Mouse (Mus musculus): ENCODE measurements at regions not wholly inside any gene's neighbourhood (a gene's known extent, or its start where the extent isn't known, plus 50 kb on each side); places are given as distances from the start of the nearest gene placed in this dataset.

DNA sequence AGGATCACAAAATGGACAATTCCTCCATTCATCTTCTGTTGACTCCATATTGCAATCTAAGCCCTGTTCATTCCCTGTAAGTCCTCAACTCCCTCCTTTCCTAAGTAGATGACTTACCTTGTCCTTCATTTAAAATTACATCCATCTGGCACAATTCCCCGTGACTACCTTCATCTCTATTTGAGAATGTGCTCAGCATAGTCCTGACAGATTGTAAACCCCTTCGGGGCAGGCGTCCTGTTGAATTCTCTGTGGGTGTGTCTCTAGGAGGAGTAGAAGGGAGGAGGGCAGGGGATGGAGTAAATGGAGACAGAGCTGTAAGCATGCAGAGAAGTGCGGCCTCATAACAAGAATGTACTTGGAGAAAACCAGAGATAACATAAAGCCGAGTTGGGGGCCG, 79.1 kb upstream of the Astn2 start:
- H3K4me1 ChIP-seq (ENCODE audit: control insufficient read depth in 1 of 2, insufficient read depth in 2 of 2, low read length in 2 of 2), result no peaks in the 10 kb centered on the region
- H3K4me3 ChIP-seq (ENCODE audit: control insufficient read depth in 1 of 2, insufficient read depth in 1 of 2, low read depth in 2 of 2, low read length in 2 of 2), result no peak overlapping the region
- TF ChIP-seq KAT2A (conservative IDR thresholded peaks at IDR 0.05; ENCODE audit: low read depth, low read length) (no peak), POLR2AphosphoS5 (IDR thresholded peaks at IDR 0.05; ENCODE audit: borderline replicate concordance, low read depth, low read length) (no peak), NELFE (IDR thresholded peaks at IDR 0.05; ENCODE audit: low read depth, low read length) (no peak), TBP (IDR thresholded peaks at IDR 0.05; ENCODE audit: low read depth, low read length) (no peak), RCOR1 (IDR thresholded peaks at IDR 0.05; ENCODE audit: low read depth, low read length) (no peak), TCF12 (IDR thresholded peaks at IDR 0.05; ENCODE audit: low read depth, low read length) (no peak), ZC3H11A (IDR thresholded peaks at IDR 0.05; ENCODE audit: low read depth, low read length) (no peak), CTCF (IDR thresholded peaks at IDR 0.05 in 2 of 3, conservative IDR thresholded peaks at IDR 0.05 in 1 of 3; ENCODE audit: control insufficient read depth in 1 of 3, insufficient read depth in 1 of 3, low read depth in 2 of 3, low read length in 3 of 3, poor library complexity in 1 of 3, severe bottlenecking in 1 of 3) (no peak), UBTF (IDR thresholded peaks at IDR 0.05; ENCODE audit: borderline replicate concordance, insufficient read depth, low read depth, low read length) (no peak), POLR2A (IDR thresholded peaks at IDR 0.05; ENCODE audit: control insufficient read depth in 1 of 2, insufficient read depth in 1 of 2, low read depth in 1 of 2, low read length in 2 of 2, poor library complexity in 1 of 2) (no peak), ZMIZ1 (IDR thresholded peaks at IDR 0.05; ENCODE audit: low read depth, low read length) (no peak), CHD2 (IDR thresholded peaks at IDR 0.05; ENCODE audit: low read length) (no peak), ZKSCAN1 (IDR thresholded peaks at IDR 0.05; ENCODE audit: low read depth, low read length) (no peak), TAL1 (IDR thresholded peaks at IDR 0.05; ENCODE audit: low read length) (no peak), RAD21 (IDR thresholded peaks at IDR 0.05; ENCODE audit: low read depth, low read length) (no peak), ZNF384 (IDR thresholded peaks at IDR 0.05; ENCODE audit: low read depth, low read length) (no peak)
- H3K27me3 ChIP-seq (ENCODE audit: control insufficient read depth in 1 of 2, insufficient read depth in 2 of 2, low read length in 2 of 2), result no peaks in the 10 kb centered on the region
- no peak overlapping the region for H3K27ac ChIP-seq (ENCODE audit: control insufficient read depth, low read depth, low read length)
- no peaks in the 10 kb centered on the region for H3K79me2 ChIP-seq (ENCODE audit: control insufficient read depth, insufficient read depth, low read length, poor library complexity)
- H3K9me3 ChIP-seq (replicated peaks; ENCODE audit: insufficient read depth, low read length), result no peaks in the 10 kb centered on the region
- DNase-seq (ENCODE audit: low read depth, low spot score), result no peak
- no peaks in the 10 kb centered on the region for H3K36me3 ChIP-seq (ENCODE audit: control insufficient read depth in 1 of 2, insufficient read depth in 2 of 2, low read length in 2 of 2)
- H3K9ac ChIP-seq (ENCODE audit: control insufficient read depth, low read depth, low read length, poor library complexity, severe bottlenecking), result no peak overlapping the region

DNA sequence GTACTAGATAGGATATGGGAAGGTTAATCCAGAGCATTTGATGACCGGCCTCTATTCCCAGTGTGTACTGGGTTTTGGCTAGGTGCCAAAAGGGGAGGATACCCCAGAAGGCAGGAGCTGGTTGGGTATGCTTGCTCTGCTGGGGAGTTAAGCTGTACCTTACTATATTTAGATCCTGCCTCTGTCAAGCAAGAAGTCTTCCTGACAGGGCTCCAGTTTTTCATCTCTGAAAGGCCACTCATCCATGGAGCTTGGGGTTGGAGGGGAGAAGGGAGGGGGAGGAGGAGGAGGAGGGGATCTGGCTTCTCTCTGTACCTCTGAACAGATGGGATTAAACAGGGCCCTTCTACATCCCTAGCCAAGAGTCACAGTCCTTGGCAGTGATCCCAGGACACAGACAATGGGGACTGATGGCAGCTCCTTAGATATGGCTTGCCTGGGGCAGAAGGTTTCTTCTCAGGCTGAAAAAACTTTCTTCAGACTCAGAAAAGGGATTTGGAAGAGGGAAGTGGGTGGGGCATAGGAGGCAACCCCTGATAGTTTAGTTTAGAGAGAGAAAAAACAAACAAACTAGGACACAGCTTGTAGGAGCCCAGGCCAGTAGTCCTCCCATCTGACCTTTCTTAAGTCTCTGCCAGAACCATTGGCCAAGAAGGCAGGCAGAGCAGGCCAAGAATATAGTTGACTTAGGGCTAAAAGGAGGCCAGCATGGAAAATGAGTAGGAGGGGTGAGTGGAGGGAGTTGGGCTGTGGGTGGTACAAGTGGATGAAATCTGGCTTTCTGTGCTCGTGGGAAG, 78.3 kb upstream of the Astn2 start:
- no peaks in the 10 kb centered on the region for H3K4me1 ChIP-seq (ENCODE audit: control insufficient read depth in 1 of 2, insufficient read depth in 2 of 2, low read length in 2 of 2)
- no peak for TF ChIP-seq ZKSCAN1 (IDR thresholded peaks at IDR 0.05; ENCODE audit: low read depth, low read length)
- TF ChIP-seq NRF1 (IDR thresholded peaks at IDR 0.05; ENCODE audit: insufficient read depth, low read depth, low read length, poor library complexity, severe bottlenecking), result no peak
- no peak for TF ChIP-seq GATA1 (IDR thresholded peaks at IDR 0.05; ENCODE audit: low read depth, low read length)
- TF ChIP-seq MAX (IDR thresholded peaks at IDR 0.05; ENCODE audit: low read length), result no peak
- TF ChIP-seq E2F4 (IDR thresholded peaks at IDR 0.05; ENCODE audit: borderline replicate concordance, low read depth, low read length), result no peak
- TF ChIP-seq MXI1 (IDR thresholded peaks at IDR 0.05; ENCODE audit: low read depth, low read length), result no peak
- no peak for TF ChIP-seq ETS1 (IDR thresholded peaks at IDR 0.05; ENCODE audit: low read depth, low read length)
- TF ChIP-seq MYB (IDR thresholded peaks at IDR 0.05; ENCODE audit: low read depth, low read length), result no peak
- TF ChIP-seq BHLHE40 (IDR thresholded peaks at IDR 0.05; ENCODE audit: borderline replicate concordance, low read depth, low read length), result no peak
- TF ChIP-seq POLR2A (IDR thresholded peaks at IDR 0.05; ENCODE audit: control insufficient read depth in 1 of 2, insufficient read depth in 1 of 2, low read depth in 1 of 2, low read length in 2 of 2, poor library complexity in 1 of 2), result no peak
- no peaks in the 10 kb centered on the region for H3K9me3 ChIP-seq (replicated peaks; ENCODE audit: insufficient read depth, low read length)
- H3K79me2 ChIP-seq (ENCODE audit: control insufficient read depth, insufficient read depth, low read length, poor library complexity), result no peaks in the 10 kb centered on the region
- no peaks in the 10 kb centered on the region for H3K36me3 ChIP-seq (ENCODE audit: control insufficient read depth in 1 of 2, insufficient read depth in 2 of 2, low read length in 2 of 2)
- H3K27me3 ChIP-seq (ENCODE audit: control insufficient read depth in 1 of 2, insufficient read depth in 2 of 2, low read length in 2 of 2), result no peaks in the 10 kb centered on the region
- H3K9ac ChIP-seq (ENCODE audit: control insufficient read depth, low read depth, low read length, poor library complexity, severe bottlenecking), result no peak overlapping the region
- DNase-seq (ENCODE audit: low read depth, low spot score), result no peak
- no peak overlapping the region for H3K27ac ChIP-seq (ENCODE audit: control insufficient read depth, low read depth, low read length)
- H3K4me3 ChIP-seq (ENCODE audit: control insufficient read depth in 1 of 2, insufficient read depth in 1 of 2, low read depth in 2 of 2, low read length in 2 of 2), result no peak overlapping the region
